Mouse (Mus musculus): Measurements from ENCODE around the gene Usp35. TPM values are rescaled to one million over a fixed set of nuclear protein-coding genes. Genes with fewer than 3 reads are reported as not detected.

Gene Usp35
- polyA plus RNA-seq, 1 experiment from 2014 or later: 0.92 TPM

- WGBS: 83% methylated on average over 5 of the region's 5 CpGs
Measured at GRCm38 (mm10) chr7:97350891-97351290, 19.1 kb upstream of the Usp35 start.

GRCm38 (mm10) chr7:97349438-97349837, 17.6 kb upstream of the Usp35 start:
- Histone ChIP-seq H3K27ac (ENCODE audit: low read depth, low read length) (no peak overlapping the region), H3K36me3 (ENCODE audit: control insufficient read depth, insufficient read depth, low read length) (no peaks in the 10 kb centered on the region)

More at GRCm38 (mm10) chr7:97350891-97351290, 19.1 kb upstream of the Usp35 start:
- H3K27ac ChIP-seq (ENCODE audit: low read depth, low read length): no peak overlapping the region
- H3K9ac ChIP-seq (ENCODE audit: low read depth, low read length): no peak overlapping the region
- H3K36me3 ChIP-seq (ENCODE audit: control insufficient read depth, insufficient read depth, low read length): no peaks in the 10 kb centered on the region
- no peaks in the 10 kb centered on the region for H3K27me3 ChIP-seq (replicated peaks; ENCODE audit: control insufficient read depth, insufficient read depth, low read length)
- H3K4me2 ChIP-seq: no peak overlapping the region
- H3K4me1 ChIP-seq (replicated peaks; ENCODE audit: control insufficient read depth, insufficient read depth, low read length): peaks cover 5% of the 10 kb centered on the region; the same call in 1 of the 2 replicates
- ATAC-seq (replicated peaks; ENCODE audit: low FRiP score) (no peak), DNase-seq (ENCODE audit: low spot score) (no peak)
- no peaks in the 10 kb centered on the region for H3K9me3 ChIP-seq (ENCODE audit: control insufficient read depth, low read length)
- no peak overlapping the region for H3K4me3 ChIP-seq (ENCODE audit: low read depth, low read length)

GRCm38 (mm10) chr7:97348836-97349235, 17.0 kb upstream of the Usp35 start:
- H3K27me3 ChIP-seq (replicated peaks; ENCODE audit: control insufficient read depth, insufficient read depth, low read length): no peaks in the 10 kb centered on the region
- WGBS: 79% methylated on average over 5 of the region's 5 CpGs

More at GRCm38 (mm10) chr7:97349438-97349837, 17.6 kb upstream of the Usp35 start:
- no peaks in the 10 kb centered on the region for H3K27me3 ChIP-seq (replicated peaks; ENCODE audit: control insufficient read depth, insufficient read depth, low read length)
- DNase-seq (ENCODE audit: low spot score): no peak
- no peak overlapping the region for H3K4me3 ChIP-seq (ENCODE audit: low read depth, low read length)
- H3K4me1 ChIP-seq (replicated peaks; ENCODE audit: control insufficient read depth, insufficient read depth, low read length): 0 out of 2 replicates have a peak, but pooled peaks cover 5% of the 10 kb centered on the region
- no peak overlapping the region for H3K4me2 ChIP-seq
- no peak overlapping the region for H3K9ac ChIP-seq (ENCODE audit: low read depth, low read length)
- WGBS: 81% methylated on average over 6 of the region's 6 CpGs
- no peaks in the 10 kb centered on the region for H3K9me3 ChIP-seq (ENCODE audit: control insufficient read depth, low read length)
- no peak for ATAC-seq (replicated peaks; ENCODE audit: low FRiP score)

GRCm38 (mm10) chr7:97348318-97348717, 16.5 kb upstream of the Usp35 start:
- H3K27me3 ChIP-seq (replicated peaks; ENCODE audit: control insufficient read depth, insufficient read depth, low read length): no peaks in the 10 kb centered on the region
- no peak overlapping the region for H3K27ac ChIP-seq (ENCODE audit: low read depth, low read length)
- H3K4me3 ChIP-seq (ENCODE audit: low read depth, low read length): no peak overlapping the region
- ATAC-seq (replicated peaks; ENCODE audit: low FRiP score) (no peak), DNase-seq (ENCODE audit: low spot score) (no peak)
- H3K9me3 ChIP-seq (ENCODE audit: control insufficient read depth, low read length): no peaks in the 10 kb centered on the region
- H3K4me2 ChIP-seq: no peak overlapping the region
- H3K36me3 ChIP-seq (ENCODE audit: control insufficient read depth, insufficient read depth, low read length): no peaks in the 10 kb centered on the region
- WGBS: 81% methylated on average over 3 of the region's 3 CpGs
- H3K4me1 ChIP-seq (replicated peaks; ENCODE audit: control insufficient read depth, insufficient read depth, low read length): 0 out of 2 replicates have a peak, but pooled peaks cover 5% of the 10 kb centered on the region
- H3K9ac ChIP-seq (ENCODE audit: low read depth, low read length): no peak overlapping the region

More at GRCm38 (mm10) chr7:97348836-97349235, 17.0 kb upstream of the Usp35 start:
- Histone ChIP-seq H3K36me3 (ENCODE audit: control insufficient read depth, insufficient read depth, low read length) (no peaks in the 10 kb centered on the region), H3K27ac (ENCODE audit: low read depth, low read length) (no peak overlapping the region), H3K4me1 (replicated peaks; ENCODE audit: control insufficient read depth, insufficient read depth, low read length) (0 out of 2 replicates have a peak, but pooled peaks cover 5% of the 10 kb centered on the region), H3K4me2 (no peak overlapping the region), H3K9me3 (ENCODE audit: control insufficient read depth, low read length) (no peaks in the 10 kb centered on the region), H3K4me3 (ENCODE audit: low read depth, low read length) (no peak overlapping the region), H3K9ac (ENCODE audit: low read depth, low read length) (no peak overlapping the region)
- ATAC-seq (replicated peaks; ENCODE audit: low FRiP score) (no peak), DNase-seq (ENCODE audit: low spot score) (no peak)

- Histone ChIP-seq H3K36me3 (ENCODE audit: control insufficient read depth, insufficient read depth, low read length) (no peaks in the 10 kb centered on the region), H3K4me1 (replicated peaks; ENCODE audit: control insufficient read depth, insufficient read depth, low read length) (0 out of 2 replicates have a peak, but pooled peaks cover 5% of the 10 kb centered on the region), H3K9ac (ENCODE audit: low read depth, low read length) (no peak overlapping the region), H3K27ac (ENCODE audit: low read depth, low read length) (no peak overlapping the region), H3K9me3 (ENCODE audit: control insufficient read depth, low read length) (no peaks in the 10 kb centered on the region), H3K27me3 (replicated peaks; ENCODE audit: control insufficient read depth, insufficient read depth, low read length) (no peaks in the 10 kb centered on the region), H3K4me3 (ENCODE audit: low read depth, low read length) (no peak overlapping the region), H3K4me2 (no peak overlapping the region)
- DNase-seq (ENCODE audit: low spot score): no peak
- no peak for ATAC-seq (replicated peaks; ENCODE audit: low FRiP score)
- WGBS: 93% methylated on average over 15 of the region's 15 CpGs
Measured at GRCm38 (mm10) chr7:97347464-97347863, 15.6 kb upstream of the Usp35 start.

GRCm38 (mm10) chr7:97346822-97347166, 15.0 kb upstream of the Usp35 start:
- Histone ChIP-seq H3K27me3 (replicated peaks; ENCODE audit: control insufficient read depth, insufficient read depth, low read length) (no peaks in the 10 kb centered on the region), H3K9me3 (ENCODE audit: control insufficient read depth, low read length) (no peaks in the 10 kb centered on the region), H3K4me2 (peak overlapping the region; percentile 15; the same call in 1 of the 2 replicates), H3K4me3 (ENCODE audit: low read depth, low read length) (no peak overlapping the region), H3K9ac (ENCODE audit: low read depth, low read length) (no peak overlapping the region), H3K4me1 (replicated peaks; ENCODE audit: control insufficient read depth, insufficient read depth, low read length) (peaks cover 5% of the 10 kb centered on the region; the same call in 1 of the 2 replicates), H3K27ac (ENCODE audit: low read depth, low read length) (peak overlapping the region; percentile 9; the same call in 1 of the 2 replicates), H3K36me3 (ENCODE audit: control insufficient read depth, insufficient read depth, low read length) (no peaks in the 10 kb centered on the region)
- DNase-seq (ENCODE audit: low spot score) (no peak), ATAC-seq (replicated peaks; ENCODE audit: low FRiP score) (peak; percentile 87)
- 58% methylated on average over 4 of the region's 4 CpGs for WGBS

- Histone ChIP-seq H3K27ac (ENCODE audit: low read depth, low read length) (peak overlapping the region; percentile 9; the same call in 1 of the 2 replicates), H3K4me1 (replicated peaks; ENCODE audit: control insufficient read depth, insufficient read depth, low read length) (peaks cover 10% of the 10 kb centered on the region; the same call in 1 of the 2 replicates), H3K4me2 (peak overlapping the region; percentile 15; the same call in 1 of the 2 replicates), H3K36me3 (ENCODE audit: control insufficient read depth, insufficient read depth, low read length) (no peaks in the 10 kb centered on the region), H3K27me3 (replicated peaks; ENCODE audit: control insufficient read depth, insufficient read depth, low read length) (no peaks in the 10 kb centered on the region), H3K9ac (ENCODE audit: low read depth, low read length) (no peak overlapping the region), H3K9me3 (ENCODE audit: control insufficient read depth, low read length) (no peaks in the 10 kb centered on the region), H3K4me3 (ENCODE audit: low read depth, low read length) (no peak overlapping the region)
- ATAC-seq (replicated peaks; ENCODE audit: low FRiP score) (peak; percentile 43), DNase-seq (ENCODE audit: low spot score) (no peak)
- 52% methylated on average over 9 of the region's 9 CpGs for WGBS
Measured at GRCm38 (mm10) chr7:97346111-97346821, 14.4 kb upstream of the Usp35 start.

- WGBS: 66% methylated on average over 10 of the region's 10 CpGs
- H3K36me3 ChIP-seq (ENCODE audit: control insufficient read depth, insufficient read depth, low read length): no peaks in the 10 kb centered on the region
- ATAC-seq (replicated peaks; ENCODE audit: low FRiP score): no peak
- H3K27ac ChIP-seq (ENCODE audit: low read depth, low read length): no peak overlapping the region
- H3K27me3 ChIP-seq (replicated peaks; ENCODE audit: control insufficient read depth, insufficient read depth, low read length): no peaks in the 10 kb centered on the region
- no peak overlapping the region for H3K4me2 ChIP-seq
- H3K9ac ChIP-seq (ENCODE audit: low read depth, low read length): no peak overlapping the region
- no peaks in the 10 kb centered on the region for H3K9me3 ChIP-seq (ENCODE audit: control insufficient read depth, low read length)
- H3K4me1 ChIP-seq (replicated peaks; ENCODE audit: control insufficient read depth, insufficient read depth, low read length): peaks cover 10% of the 10 kb centered on the region; the same call in 1 of the 2 replicates
- DNase-seq (ENCODE audit: low spot score): no peak
- no peak overlapping the region for H3K4me3 ChIP-seq (ENCODE audit: low read depth, low read length)
Measured at GRCm38 (mm10) chr7:97345229-97345871, 13.5 kb upstream of the Usp35 start.
